Mouse (Mus musculus) embryonic facial prominence, embryonic 15.5 days (tissue): ENCODE measurements at regions not wholly inside any gene's neighbourhood (a gene's known extent, or its start where the extent isn't known, plus 50 kb on each side); places are given as distances from the start of the nearest gene placed in this dataset.

Experiments used
- ATAC-seq: fragments of 200-750 bp; cut with Nextera tagmentation; 2 replicates; pipeline ENCODE4 v1.8.0; 2017; ENCODE audit warnings: low read depth, moderate TSS enrichment; ENCODE audit not compliant: insufficient number of reproducible peaks, low FRiP score, low TSS enrichment
- H3K27ac ChIP-seq: fragments of 300-500 bp; sonication (generic); replicated peaks from 2 replicates; pipeline ENCODE4 v1.5.1; 2015; ENCODE audit warnings: mild to moderate bottlenecking, inconsistent platforms
- H3K27me3 ChIP-seq: fragments of 300-500 bp; sonication (generic); 2 replicates; pipeline ENCODE4 v1.6.1; 2015; ENCODE audit warnings: inconsistent platforms
- H3K36me3 ChIP-seq: fragments of 300-500 bp; sonication (generic); 2 replicates; pipeline ENCODE4 v1.6.1; 2015; ENCODE audit warnings: mild to moderate bottlenecking, inconsistent platforms
- H3K4me1 ChIP-seq: fragments of 300-500 bp; sonication (generic); 2 replicates; pipeline ENCODE4 v1.6.1; 2015; ENCODE audit warnings: inconsistent platforms
- H3K4me2 ChIP-seq: fragments of 300-500 bp; sonication (generic); replicated peaks from 2 replicates; pipeline ENCODE4 v1.6.1; 2015; ENCODE audit warnings: mild to moderate bottlenecking, inconsistent platforms
- H3K4me3 ChIP-seq: fragments of 300-500 bp; sonication (generic); replicated peaks from 2 replicates; pipeline ENCODE4 v1.5.1; 2015; ENCODE audit warnings: mild to moderate bottlenecking, inconsistent platforms
- H3K9ac ChIP-seq: fragments of 300-500 bp; sonication (generic); 2 replicates; pipeline ENCODE4 v1.6.1; 2015; ENCODE audit warnings: inconsistent platforms
- H3K9me3 ChIP-seq: fragments of 300-500 bp; sonication (generic); replicated peaks from 2 replicates; pipeline ENCODE4 v1.6.1; 2016; ENCODE audit warnings: inconsistent platforms
- WGBS: fragments of 180-500 bp; shearing (Covaris S2); methylation state at CpG from one replicate; pipeline ENCODE4 v1.1.7; 2015; 5-methylcytosine and 5-hydroxymethylcytosine counted together

DNA sequence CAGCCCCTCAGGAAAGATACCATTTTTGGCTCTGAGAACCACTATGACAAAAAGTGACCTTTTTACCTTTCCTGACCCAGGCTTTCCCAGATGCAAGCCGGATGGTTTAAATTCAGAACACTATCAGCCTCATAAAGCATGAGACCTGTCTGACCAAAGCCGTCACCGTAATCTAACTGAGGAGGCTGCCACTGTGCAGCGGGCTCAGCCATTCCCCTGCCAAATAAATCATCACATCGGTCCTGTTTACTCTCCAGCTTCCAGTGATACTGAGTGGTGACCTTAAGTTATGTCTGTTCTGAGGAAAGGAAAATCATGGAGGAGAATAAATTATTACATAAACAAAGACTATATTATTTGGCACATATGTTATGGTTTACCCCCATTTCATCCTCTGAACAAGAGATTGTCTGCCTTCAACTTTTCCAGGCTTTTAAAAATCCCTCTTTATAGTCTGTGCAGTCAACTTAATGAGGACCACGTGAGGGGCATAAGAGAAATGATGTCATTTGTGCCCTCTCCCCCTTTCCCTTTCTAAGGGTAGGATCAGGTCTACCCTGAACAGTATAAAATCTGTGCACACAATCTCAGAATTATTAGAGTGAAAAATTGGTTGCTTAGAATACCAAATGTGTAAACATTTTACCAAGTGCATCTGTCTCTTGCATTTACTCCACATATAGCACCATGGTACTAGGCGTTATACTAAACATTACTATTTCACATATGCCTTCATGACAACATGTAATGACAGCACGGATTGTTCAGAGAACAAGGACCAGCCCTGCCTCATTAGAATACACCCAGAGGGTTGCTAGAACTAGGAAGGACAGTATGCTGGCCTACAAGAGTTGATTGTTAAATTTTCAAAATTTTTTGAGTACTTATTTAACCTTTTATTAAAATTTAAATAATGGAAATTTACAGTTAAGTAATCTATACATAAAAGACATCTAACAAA lies 401.9 kb upstream of the Xrcc4 start:
- Histone ChIP-seq H3K4me3 (no peak overlapping the region), H3K9ac (no peak overlapping the region), H3K27ac (no peak overlapping the region), H3K27me3 (no peaks in the 10 kb centered on the region), H3K4me2 (no peak overlapping the region), H3K4me1 (peaks cover 3% of the 10 kb centered on the region; the same call in 1 of the 2 replicates), H3K36me3 (no peaks in the 10 kb centered on the region), H3K9me3 (no peaks in the 10 kb centered on the region)
- WGBS: 27% methylated on average over 8 of the region's 8 CpGs
- no peak for ATAC-seq

- Histone ChIP-seq H3K9me3 (no peaks in the 10 kb centered on the region), H3K36me3 (no peaks in the 10 kb centered on the region), H3K27me3 (no peaks in the 10 kb centered on the region), H3K4me1 (no peaks in the 10 kb centered on the region), H3K4me3 (no peak overlapping the region), H3K27ac (no peak overlapping the region), H3K4me2 (no peak overlapping the region), H3K9ac (no peak overlapping the region)
- WGBS: 72% methylated on average over 4 of the region's 4 CpGs
- ATAC-seq: no peak
Observed at GRCm38 (mm10) chr13:90480484-90480883, 391.1 kb upstream of the Xrcc4 start.

DNA sequence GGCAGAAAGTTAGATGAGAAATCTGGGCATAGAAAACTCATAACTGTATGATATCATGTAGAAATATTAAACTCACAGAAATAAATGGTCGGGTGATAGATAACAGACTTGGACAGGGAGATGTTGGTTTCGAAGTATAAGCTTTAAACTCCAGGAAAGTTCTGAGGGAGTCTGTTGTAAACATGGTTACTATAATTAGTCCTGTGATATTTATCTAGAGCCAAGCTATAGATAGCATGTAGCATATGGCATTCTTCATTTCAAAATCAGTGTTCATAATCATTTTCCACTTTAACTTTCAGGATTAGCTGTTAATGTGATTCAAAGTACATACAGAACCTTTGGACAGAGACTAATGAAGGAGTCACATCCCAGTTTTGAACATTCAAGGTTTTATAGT lies 387.5 kb upstream of the Xrcc4 start:
- Histone ChIP-seq H3K9me3 (no peaks in the 10 kb centered on the region), H3K27me3 (no peaks in the 10 kb centered on the region), H3K27ac (no peak overlapping the region), H3K4me3 (no peak overlapping the region), H3K36me3 (no peaks in the 10 kb centered on the region), H3K9ac (no peak overlapping the region), H3K4me1 (no peaks in the 10 kb centered on the region), H3K4me2 (no peak overlapping the region)
- 80% methylated on average over 2 of the region's 2 CpGs for whole genome bisulfite sequencing
- no peak for ATAC-seq

GRCm38 (mm10) chr13:90474507-90474906 lies 385.1 kb upstream of the Xrcc4 start:
- Histone ChIP-seq H3K4me3 (no peak overlapping the region), H3K9me3 (no peaks in the 10 kb centered on the region), H3K27me3 (no peaks in the 10 kb centered on the region), H3K27ac (no peak overlapping the region), H3K36me3 (no peaks in the 10 kb centered on the region), H3K4me1 (no peaks in the 10 kb centered on the region), H3K4me2 (no peak overlapping the region), H3K9ac (no peak overlapping the region)
- 70% methylated on average over 6 of the region's 6 CpGs for WGBS
- ATAC-seq: no peak

- H3K4me3 ChIP-seq: no peak overlapping the region
- peak; percentile 72; the same call in 1 of the 2 replicates for ATAC-seq
- no peak overlapping the region for H3K27ac ChIP-seq
- H3K9me3 ChIP-seq: no peaks in the 10 kb centered on the region
- H3K4me2 ChIP-seq: no peak overlapping the region
- H3K9ac ChIP-seq: no peak overlapping the region
- no peaks in the 10 kb centered on the region for H3K27me3 ChIP-seq
- no peaks in the 10 kb centered on the region for H3K36me3 ChIP-seq
- no peaks in the 10 kb centered on the region for H3K4me1 ChIP-seq
Observed at GRCm38 (mm10) chr13:90474053-90474452, 384.6 kb upstream of the Xrcc4 start.

DNA sequence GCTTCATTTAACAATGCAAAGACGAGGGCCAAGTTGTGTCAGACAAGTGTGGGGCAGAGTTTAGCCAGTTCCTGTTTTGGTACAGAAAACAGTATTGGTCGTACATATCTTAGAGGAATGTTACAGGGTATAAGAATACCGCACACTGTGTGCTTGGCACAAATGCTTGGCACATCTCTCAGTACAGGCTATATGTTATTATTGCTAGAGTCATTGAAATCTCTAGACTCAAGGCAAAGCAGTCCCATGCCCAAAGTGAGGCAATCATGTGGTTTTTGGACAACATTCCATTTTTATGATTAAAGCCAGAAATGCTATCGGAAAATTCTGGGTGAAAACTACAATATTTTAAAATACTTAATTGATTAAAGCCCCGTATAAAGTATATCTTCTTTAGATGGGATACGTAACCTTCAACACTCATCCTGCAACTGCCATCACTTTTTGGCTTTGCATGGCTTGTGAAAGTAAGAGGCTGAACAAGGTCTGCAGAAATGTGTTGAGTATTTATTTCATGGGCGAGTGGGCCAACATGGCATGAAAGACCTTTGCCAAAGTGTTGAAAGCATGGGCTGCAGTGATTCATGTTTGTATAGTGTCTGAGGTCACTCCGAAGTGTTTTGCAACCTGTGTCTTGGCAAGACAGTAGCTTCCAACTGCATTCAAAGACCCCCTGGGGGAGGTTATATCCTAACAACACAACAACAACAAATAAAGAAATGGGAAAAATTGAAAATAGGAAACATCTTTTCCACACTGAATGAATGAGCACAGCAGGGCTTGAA lies 383.8 kb upstream of the Xrcc4 start:
- no peaks in the 10 kb centered on the region for H3K36me3 ChIP-seq
- H3K4me1 ChIP-seq: no peaks in the 10 kb centered on the region
- no peak for ATAC-seq
- H3K27ac ChIP-seq: peak overlapping the region; percentile 9; the same call in 1 of the 2 replicates
- no peaks in the 10 kb centered on the region for H3K9me3 ChIP-seq
- no peaks in the 10 kb centered on the region for H3K27me3 ChIP-seq
- no peak overlapping the region for H3K4me2 ChIP-seq
- no peak overlapping the region for H3K4me3 ChIP-seq
- H3K9ac ChIP-seq: no peak overlapping the region
- 61% methylated on average over 8 of the region's 8 CpGs for WGBS

DNA sequence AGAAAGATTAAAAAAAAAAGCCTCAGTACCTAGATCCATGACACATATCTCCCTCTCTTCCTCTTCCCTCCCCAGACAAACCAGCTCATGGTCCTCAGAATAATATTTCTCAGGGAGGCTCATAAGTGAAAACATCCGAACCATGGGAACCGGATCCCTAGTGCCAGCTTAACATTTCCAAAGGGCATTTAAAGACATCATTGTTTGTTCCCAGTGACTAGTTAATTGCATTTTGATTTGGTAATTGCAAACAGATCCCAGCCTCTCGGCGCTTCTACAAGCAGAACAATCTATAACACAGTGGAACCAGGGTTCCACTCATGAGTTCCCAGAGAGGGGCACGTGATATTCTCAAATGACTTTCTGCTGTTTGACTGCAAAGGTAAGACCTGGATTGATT lies 376.7 kb upstream of the Xrcc4 start:
- Histone ChIP-seq H3K9ac (no peak overlapping the region), H3K36me3 (no peaks in the 10 kb centered on the region), H3K27ac (no peak overlapping the region), H3K27me3 (no peaks in the 10 kb centered on the region), H3K4me2 (no peak overlapping the region), H3K4me3 (no peak overlapping the region), H3K4me1 (0 out of 2 replicates have a peak, but pooled peaks cover 3% of the 10 kb centered on the region), H3K9me3 (no peaks in the 10 kb centered on the region)
- ATAC-seq: no peak
- 28% methylated on average over 5 of the region's 5 CpGs for WGBS

DNA sequence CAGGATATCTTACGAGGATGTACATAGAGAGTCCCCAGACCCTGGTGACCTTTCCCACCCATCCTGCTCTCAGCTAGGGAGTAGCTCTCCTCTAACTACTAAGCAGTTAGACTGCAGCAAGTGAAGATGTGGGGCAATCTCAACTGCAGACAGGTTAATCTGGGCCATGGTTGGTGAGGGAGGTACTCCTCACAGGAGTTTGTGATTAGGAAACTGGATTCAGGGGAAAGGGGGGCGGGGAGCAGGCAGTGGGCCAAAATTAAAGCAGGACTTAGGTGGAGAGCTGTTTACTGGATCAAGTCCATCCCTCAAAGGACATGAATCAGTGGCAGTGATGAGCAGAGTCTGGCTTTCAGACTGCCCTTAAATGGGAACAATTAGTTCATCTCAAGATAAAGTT lies 374.6 kb upstream of the Xrcc4 start:
- no peak overlapping the region for H3K4me2 ChIP-seq
- no peak overlapping the region for H3K9ac ChIP-seq
- 0 out of 2 replicates have a peak, but pooled peaks cover 3% of the 10 kb centered on the region for H3K4me1 ChIP-seq
- no peaks in the 10 kb centered on the region for H3K27me3 ChIP-seq
- no peak overlapping the region for H3K27ac ChIP-seq
- WGBS: 78% methylated on average over 2 of the region's 2 CpGs
- ATAC-seq: no peak
- no peaks in the 10 kb centered on the region for H3K36me3 ChIP-seq
- no peak overlapping the region for H3K4me3 ChIP-seq
- H3K9me3 ChIP-seq: no peaks in the 10 kb centered on the region

DNA sequence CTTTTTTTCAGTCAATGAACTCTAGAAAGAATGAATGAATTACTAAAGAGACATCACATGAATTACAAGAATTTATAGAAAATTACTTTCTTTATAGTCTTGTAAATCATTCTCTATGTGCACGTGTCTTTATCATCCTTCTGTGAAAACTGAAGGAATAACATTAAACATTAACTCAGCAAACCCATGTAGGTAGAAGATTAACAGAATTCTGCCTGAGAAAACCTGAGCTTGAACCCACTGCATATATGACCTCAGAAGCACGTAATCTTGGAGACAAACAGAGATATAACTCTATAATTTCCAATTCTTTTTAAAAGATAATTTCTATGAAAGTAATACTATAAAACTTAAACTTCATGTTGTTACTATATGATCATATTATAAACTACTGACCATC lies 374.0 kb upstream of the Xrcc4 start:
- H3K36me3 ChIP-seq: no peaks in the 10 kb centered on the region
- no peak for ATAC-seq
- no peaks in the 10 kb centered on the region for H3K9me3 ChIP-seq
- no peak overlapping the region for H3K4me2 ChIP-seq
- no peaks in the 10 kb centered on the region for H3K27me3 ChIP-seq
- 0 out of 2 replicates have a peak, but pooled peaks cover 3% of the 10 kb centered on the region for H3K4me1 ChIP-seq
- H3K27ac ChIP-seq: no peak overlapping the region
- no peak overlapping the region for H3K4me3 ChIP-seq
- WGBS: 86% methylated on average over 2 of the region's 2 CpGs
- H3K9ac ChIP-seq: no peak overlapping the region

DNA sequence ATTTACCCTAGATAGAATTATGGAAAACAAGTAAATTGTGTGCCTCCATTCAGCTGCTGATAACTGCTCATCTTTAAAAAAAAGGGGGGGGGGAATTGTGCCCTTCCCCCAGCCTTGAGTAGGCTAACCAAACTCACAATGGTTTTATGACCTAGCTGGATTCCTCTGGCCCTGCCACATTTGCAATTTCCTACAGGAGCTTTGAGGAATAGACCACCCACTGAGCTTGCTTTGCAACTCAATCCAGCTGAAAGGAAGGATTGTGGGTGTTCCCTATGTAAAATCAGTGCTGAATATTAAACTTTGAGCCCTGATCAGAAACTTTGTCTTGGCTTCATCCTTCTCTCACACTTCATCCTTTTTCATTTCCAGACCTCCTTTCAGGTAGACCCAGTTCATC lies 365.2 kb upstream of the Xrcc4 start:
- no peak for ATAC-seq
- Histone ChIP-seq H3K4me2 (no peak overlapping the region), H3K9ac (no peak overlapping the region), H3K27me3 (no peaks in the 10 kb centered on the region), H3K36me3 (no peaks in the 10 kb centered on the region), H3K4me1 (no peaks in the 10 kb centered on the region), H3K9me3 (no peaks in the 10 kb centered on the region; the same call in 1 of the 2 replicates), H3K27ac (no peak overlapping the region), H3K4me3 (no peak overlapping the region)

- Histone ChIP-seq H3K27me3 (no peaks in the 10 kb centered on the region), H3K9me3 (0 out of 2 replicates have a peak, but pooled peaks cover 2% of the 10 kb centered on the region), H3K9ac (no peak overlapping the region), H3K4me2 (no peak overlapping the region), H3K4me3 (no peak overlapping the region), H3K36me3 (no peaks in the 10 kb centered on the region), H3K27ac (no peak overlapping the region), H3K4me1 (no peaks in the 10 kb centered on the region)
- WGBS: 76% methylated on average over 3 of the region's 3 CpGs
- no peak for ATAC-seq
Observed at GRCm38 (mm10) chr13:90426901-90427300, 337.5 kb upstream of the Xrcc4 start.
